Mouse (Mus musculus) lung, adult 2 months (tissue): ENCODE data around the gene Sept3.

ENCODE experiments used
- CTCF ChIP-seq: fragments of 200-500 bp; IDR thresholded peaks from 2 replicates; pipeline ENCODE4 v1.5.1; 2011; ENCODE audit warnings: mild to moderate bottlenecking, low read length, control low read depth; ENCODE audit not compliant: insufficient read depth
- POLR2A ChIP-seq: fragments of 200-500 bp; IDR thresholded peaks from 2 replicates; pipeline ENCODE4 v1.6.1; 2011; ENCODE audit warnings: low read depth, mild to moderate bottlenecking, control low read depth, low read length, borderline replicate concordance; ENCODE audit errors: extremely low read depth

DNA sequence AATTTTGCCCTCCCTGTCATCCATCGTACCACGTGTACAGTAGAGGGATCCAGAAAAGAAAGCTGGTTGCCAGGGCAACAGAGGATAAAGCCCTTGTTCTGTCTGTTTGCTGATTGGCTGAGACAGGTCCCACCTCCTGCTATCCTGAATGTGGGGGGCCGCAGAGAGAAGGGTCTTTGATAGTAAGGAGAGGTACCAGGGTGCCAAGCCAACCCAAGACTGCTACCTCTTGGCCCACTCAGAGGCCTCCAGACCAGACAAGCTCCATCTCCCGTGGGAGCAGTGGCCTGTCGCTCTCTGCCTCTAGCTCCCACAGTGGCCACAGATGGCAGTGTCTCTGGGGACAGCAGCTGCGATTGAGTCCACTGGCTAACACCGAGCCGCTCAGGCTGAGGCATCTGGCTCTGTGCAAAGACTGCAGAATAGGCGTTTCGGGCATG is 18.7 kb upstream of the Sept3 start:
- no peak for TF ChIP-seq CTCF
- no peak for TF ChIP-seq POLR2A
